Mouse (Mus musculus) mesoderm, embryonic 11.5 days (tissue): ENCODE results near the gene Arhgap23.

ENCODE experiments used
- DNase-seq: peaks from one replicate; pipeline ENCODE4 v3.0.0-alpha.2; 2012; ENCODE audit warnings: low read depth, low spot score

Gene Arhgap23

DNA sequence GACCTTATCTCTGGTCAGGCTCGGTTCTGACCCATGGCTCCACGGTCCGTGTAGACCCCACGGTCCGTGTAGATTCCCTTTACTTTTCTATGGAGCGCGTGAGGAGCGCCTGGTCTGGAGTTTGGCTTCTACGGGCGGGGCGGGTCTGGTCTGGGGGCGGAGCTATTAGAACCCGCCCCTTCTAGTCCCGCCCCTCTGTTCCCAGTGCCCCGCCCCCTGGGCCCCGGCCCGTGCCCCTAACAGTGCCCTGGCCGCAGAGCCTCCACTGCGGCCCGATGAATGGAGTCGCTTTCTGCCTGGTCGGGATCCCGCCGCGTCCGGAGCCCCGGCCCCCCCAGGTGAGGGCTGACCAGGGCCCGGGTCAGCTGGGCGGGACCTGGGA, at the start of gene Arhgap23:
Gene Arhgap23, plus strand, starts transcription at position 204 of the 382 bp plus-strand sequence.
- DNase-seq = peak; percentile 80

DNA sequence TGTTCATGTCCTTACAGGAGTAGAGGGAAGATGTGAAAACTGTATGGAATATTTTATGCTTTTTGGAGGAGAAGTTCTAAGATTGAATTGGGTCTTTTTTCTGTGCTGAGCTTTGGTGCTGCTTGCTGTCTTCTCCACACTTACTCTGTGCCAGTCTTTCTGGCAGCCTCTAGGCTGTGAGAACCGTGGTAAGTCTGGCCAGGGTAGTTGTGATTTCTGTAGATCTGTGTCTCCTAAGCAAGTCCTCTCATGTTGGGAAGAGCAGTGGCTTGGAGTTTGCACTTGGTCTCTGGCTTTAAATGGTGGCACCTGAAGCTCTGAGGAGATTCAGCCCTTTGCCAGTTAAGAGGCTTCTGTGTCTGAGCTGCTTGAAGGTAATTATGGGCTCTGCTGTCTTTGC, 49.8 kb upstream of the Arhgap23 start:
- no peak for DNase-seq

DNA sequence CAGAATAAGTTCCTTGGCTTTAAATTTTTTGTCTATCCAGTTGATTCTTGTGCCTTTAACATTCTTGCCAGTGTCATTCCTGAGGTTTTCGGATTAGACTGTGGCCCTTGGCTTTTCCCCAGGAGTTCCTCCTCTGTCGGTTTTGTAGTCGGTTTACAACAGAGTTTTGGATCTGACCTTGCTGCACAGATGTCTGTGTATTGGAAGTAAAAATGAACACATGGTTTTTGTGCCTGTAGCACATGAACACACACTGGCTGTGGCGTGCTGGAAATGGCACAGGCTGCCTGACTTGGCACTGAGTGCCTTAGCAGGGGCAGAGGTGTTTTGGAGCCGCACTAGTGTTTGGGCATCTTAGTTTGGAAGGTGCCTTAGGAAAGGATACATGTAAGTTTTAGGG, 46.8 kb upstream of the Arhgap23 start:
- DNase-seq = no peak

DNA sequence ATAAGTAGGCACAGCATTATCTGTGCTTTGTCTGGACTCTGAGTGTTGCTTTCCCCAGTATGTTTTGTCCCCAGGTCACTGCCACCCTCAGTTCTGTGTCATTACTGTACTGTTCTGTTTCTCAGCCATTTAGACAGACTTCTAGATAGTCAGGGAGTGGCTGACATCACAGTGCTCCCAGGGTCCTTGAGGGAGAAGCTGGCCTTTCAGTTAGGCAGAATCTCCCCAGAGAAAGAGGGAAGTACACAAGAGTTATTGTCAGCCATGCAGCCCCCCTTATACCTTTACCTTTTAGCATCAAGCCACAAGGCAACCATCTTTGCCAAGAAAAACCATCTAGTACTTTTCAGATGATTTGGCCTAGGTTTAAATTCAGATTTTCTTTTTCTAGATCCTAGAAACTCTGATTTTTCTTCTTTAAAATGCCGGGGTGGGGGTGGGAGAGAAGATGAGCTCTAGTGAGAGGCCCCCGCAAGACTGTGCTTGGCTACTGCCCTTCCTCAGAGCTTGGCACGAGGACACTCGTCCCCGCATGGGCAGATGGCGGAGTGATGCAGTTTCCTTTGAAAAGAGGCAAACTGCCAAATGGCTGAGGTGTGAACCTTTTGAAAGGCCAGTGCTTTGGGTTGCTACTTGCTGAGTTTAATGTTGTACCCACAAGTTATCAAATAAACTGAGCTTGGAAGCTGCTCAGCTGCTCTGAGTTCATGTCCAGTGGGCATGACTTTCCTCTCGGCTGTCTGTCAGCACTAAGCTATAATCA, 44.8 kb upstream of the Arhgap23 start:
- no peak for DNase-seq

DNA sequence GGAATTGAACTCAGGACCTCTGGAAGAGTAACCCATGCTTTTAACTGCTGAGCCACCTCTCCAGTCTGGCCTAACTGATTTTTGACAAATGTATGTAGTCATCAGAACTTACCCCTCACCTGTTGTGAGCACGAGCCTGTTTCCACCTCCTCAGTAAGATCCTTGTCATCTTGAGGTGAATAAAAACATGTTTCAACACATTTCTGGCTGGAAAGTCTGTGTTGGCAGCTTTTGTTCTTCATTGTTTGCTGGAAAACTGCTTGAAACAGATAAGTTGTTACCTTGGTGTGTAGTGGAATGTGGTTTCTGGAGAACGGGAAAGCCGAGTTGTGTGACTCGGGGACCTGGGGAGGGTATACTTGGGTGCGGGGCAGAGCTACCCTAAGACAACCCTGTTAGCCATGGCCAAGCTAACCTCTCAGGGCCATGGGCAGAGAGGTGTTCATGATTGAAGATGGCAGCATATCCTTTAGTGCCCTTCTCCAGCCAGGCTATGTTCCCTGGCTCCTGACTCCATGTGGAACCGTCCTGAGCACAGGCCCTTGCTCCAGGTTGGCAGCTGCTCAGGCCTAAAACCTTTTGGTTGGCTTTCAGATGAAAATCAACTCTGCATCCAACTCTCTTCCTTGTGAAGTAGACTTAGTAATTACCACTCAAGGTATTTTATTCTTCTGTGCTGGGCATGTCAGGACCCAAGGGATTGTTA, 43.0 kb upstream of the Arhgap23 start:
- no peak for DNase-seq

DNA sequence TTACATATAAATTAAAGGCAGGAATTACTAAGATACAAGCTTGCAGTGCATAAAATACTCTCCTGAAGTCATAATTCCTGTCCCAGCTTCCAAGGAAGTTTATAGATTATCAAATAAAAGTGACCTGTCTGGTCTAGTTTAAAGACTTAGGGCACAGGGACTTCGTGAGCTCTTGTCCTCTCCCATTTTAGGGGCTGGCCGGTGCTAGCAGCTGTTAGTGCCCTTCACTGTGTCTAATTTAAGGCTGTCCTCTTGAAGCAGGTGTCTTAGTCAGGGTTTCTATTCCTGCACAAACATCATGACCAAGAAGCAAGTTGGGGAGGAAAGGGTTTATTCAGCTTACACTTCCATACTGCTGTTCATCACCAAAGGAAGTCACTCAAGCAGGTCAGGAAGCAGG, 41.9 kb upstream of the Arhgap23 start:
- DNase-seq = no peak

DNA sequence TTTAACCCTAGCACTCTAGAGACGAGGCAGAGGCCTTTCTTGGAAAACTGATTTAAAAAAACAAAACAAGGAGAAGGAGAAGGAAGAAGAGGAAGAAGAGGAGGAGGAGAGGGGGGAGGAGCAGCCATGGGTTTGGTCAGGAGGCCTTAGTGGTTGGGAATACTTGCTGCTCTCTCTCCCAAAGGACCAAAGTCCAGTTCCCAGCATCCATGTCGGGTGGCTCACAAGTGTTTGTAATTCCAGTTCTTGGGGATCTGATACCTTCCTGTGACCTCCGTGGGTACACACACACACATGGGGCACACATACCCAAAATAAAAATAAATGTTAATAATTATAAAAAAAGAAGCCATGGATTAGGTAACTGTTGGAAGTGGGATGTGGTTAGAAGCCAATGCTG, 35.3 kb upstream of the Arhgap23 start:
- no peak for DNase-seq

DNA sequence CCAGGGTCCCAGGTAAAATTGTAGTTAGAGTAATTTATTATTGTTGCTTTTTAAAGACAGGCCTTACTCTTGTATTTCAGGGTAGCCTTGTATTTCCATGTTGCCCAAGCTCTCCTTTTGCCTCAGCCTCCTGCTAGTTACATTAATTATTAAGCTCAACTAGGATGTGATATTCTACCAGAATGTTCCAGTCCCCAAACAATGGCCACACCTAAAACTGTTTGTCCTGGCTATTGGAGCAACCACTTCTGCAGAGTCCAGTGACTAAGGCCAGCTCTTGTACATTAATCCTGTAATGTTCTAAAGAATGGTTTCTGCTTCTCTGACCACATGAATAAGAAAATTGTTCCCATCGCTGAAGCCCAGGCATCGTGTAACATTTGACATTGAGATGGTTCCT, 32.3 kb upstream of the Arhgap23 start:
- no peak for DNase-seq

DNA sequence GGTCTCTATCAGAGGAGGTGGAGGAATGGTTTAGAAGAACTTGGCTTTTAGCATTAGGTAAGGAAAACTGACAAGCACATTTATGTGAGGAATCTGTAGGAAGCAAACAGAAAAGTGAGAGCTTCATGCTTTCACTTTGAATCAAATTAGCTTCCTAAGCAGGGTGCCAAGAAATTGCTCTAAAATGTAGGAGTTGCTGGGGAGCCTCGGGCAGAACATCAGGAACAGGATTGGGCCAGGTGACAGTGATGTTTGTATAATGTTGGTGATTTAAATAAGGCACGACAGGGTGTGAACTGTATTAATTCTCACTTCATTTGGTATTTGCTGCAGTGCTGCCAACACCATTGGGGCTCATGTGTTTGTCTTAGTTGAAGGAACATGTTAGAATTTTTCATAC, 31.6 kb upstream of the Arhgap23 start:
- no peak for DNase-seq

DNA sequence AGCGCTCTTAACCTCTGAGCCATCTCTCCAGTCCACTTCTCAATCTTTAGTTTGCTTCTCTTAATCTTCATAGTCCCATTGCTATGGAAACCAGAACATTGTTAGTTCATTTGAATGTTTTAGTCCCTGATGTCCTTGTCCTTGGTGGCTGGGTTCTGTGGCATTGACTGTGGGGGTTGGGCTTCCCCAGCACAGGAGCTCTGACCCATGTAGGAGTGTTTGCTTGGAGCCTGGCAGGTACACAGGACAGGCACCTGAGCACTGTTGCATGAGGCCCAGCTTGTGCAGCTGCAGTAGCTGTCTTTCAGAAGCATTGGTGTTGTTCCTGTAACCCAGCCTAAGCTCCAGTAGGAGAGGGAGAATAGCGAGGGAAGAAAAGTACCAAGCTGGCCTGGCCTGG, 27.5 kb upstream of the Arhgap23 start:
- no peak for DNase-seq

DNA sequence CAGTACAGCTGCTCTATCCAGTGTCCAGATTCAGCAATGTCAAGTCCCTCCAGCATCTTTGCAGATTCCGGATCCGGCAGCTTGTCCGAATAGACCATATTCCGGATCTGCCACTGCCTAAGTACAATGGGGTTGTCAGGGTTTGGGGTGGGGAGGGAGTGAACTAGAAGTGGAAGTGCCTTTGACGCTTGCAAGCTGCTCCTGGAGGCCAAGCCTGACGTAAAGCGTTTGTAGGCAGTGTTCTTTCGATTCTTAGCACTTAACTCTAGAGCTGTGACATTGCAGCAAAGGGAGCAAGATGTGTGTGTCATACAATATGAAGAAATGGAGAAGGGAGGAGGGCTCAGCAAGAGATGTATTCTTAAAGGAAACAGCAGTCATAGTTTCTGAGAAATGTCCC, 26.2 kb upstream of the Arhgap23 start:
- no peak for DNase-seq

DNA sequence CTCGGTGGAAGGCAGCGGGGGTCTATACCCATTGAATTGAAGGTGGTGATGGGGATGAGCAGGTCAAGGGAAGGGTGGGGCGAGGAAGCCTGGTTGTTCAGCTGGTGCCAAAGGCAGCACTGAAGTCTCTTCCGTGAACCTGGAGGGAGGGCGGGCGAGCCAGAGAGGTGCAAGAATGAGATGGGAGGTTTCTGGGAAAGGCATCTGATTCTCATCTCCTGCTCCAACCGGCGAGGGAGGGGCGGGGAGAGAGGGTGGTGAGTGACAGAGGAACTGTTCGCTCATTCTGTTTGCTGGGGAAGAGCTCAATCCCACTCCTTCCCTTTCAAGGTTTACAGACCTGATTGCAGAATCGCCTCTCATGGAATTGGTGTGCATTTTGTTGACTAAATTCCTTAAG, 21.7 kb upstream of the Arhgap23 start:
- no peak for DNase-seq

DNA sequence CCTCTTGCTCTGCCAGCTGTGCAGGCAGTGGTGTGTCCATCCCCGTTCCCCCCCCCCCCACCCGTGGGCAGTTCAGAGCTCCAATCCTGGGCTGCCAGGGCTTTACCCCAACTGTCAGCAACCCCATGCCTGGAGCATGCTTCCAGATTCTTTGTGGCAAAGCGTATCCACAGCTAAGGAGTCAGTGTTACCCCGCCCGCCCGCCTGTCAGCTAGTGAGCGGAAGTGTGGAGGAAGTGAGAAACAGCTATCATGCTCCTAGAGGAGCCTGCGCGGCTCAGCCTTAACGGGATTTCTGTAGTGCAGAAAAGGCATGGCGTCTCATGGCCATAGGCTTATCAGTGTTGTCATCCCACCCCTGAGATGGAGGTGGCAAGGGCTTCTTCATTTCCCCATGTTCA, 21.2 kb upstream of the Arhgap23 start:
- DNase-seq = no peak

DNA sequence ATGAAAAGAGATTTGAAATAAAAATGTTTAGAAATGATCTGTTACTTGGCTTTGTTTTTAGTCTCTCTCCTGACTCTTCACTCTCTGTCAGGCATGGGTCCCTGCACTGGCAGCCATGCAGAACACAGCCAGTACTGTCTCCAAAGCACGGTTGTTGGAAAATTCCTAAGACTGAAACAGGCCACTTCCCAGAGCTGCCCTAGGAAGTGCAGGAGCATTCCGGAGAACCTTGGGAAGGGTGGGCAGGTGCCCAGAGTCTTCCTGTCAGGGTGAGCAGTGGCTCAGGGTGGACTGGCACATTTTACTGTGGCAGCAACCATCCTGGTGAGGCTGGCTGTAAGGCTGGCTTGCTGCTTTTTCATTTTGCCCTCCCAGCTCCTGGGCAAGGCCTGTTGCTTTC, 16.8 kb upstream of the Arhgap23 start:
- no peak for DNase-seq

DNA sequence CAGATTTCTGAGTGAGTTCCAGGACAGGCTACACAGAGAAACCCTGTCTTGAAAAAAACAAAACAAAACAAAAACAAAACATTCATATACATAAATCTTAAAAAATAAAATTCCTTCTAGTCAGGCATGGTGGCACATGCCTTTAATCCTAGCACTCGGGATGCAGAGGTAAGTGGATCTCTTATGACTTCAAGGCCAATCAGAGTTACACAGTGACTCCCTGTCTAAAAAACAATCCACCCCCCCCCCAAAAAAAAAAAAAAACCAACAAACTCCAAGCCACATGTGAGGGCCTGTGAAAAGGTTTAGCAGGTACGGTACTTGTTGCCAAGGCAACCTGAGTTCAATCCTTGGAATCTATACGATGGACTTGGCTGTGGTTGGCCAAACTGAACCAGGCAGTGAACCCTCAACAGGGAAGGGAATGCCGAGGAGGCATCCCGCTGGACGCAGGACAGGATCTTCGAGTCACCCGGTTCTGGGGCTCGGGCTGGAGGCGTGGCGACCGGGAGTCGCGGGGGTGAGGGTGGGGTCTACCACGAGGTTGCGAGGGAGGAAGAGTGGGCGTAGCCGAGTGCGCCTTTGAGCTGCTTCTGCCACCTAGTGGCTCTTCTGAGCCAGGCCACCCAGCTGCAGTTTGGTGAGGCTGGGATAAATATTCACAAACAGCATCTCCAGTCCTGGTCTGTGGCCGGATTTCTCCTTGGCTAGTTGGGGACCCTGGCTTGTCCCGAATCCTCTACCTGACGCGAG, 15.2 kb upstream of the Arhgap23 start:
- DNase-seq = peak; percentile 93

DNA sequence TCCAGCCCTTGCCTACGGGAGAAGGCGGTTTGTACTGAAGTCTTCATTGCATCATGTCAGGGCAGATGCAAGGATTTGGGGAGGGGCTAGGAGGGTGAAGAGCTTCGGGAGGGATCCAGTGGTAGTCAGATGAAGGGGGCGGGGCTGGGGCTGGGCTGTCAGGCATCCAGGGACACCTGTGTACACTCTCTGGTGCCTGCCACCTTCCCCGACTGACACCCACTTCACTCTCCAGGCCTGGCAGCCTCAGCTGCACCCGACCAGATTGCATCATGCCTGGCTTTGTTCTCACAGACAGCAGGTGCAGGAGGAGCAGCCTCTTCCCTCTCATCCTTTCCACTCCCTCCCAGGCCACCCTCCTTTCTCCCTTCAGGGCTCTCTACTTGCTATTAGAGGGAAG, 14.3 kb upstream of the Arhgap23 start:
- DNase-seq = no peak

DNA sequence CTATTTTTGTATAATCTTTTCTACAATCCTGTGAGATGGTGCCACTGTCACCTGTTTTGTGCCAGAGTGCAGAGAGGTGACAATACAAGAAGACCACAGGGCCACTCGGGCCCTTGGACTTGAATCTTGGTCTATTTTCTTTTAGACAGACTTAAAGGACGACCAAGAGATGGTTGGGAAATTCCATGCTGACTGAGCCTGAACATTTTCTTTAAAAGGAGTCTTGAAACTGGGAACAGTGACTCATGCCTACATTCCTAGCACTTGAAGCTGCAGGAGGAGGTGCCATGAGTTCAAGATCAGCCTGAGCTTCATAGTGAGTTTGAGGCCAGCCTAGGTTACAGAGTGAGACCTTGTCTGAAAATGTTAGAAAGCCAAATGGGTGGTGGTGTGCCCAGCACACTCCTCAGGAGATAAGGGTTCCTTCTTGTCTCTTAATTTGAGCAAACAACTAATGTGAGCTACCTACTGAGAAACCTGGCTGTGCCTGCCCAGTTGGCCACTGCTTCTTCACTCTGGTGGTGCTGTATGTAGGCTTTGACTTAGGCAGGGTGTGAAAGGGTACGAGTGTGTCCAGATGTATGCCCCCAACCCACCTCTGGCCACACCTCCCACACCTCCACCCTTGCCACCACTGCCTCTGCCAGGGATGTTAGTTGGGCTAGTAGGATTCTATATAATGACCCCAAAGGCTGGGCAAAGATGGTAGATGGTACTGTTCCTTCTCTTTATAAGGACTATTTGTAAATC, 13.5 kb upstream of the Arhgap23 start:
- DNase-seq = no peak

DNA sequence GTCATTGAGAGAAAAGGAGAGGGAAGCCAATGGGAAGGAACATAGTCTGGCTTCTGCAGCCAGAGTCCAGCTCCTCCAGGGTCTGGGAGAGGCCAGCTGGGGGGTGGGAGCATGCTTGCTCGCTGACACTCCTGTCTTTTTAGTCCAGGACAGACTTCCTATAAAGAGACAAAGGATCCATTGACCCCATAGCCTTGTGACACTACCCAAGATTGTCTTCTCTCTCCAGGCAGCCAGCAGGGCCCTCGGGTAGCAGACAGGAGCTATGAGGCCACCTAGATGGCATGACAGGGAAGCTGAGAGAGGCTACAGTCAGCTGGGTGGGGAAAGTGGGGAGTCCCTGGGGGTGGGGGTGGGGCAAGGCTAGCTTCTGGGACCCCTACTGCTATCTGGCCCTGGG, 12.6 kb upstream of the Arhgap23 start:
- no peak for DNase-seq

DNA sequence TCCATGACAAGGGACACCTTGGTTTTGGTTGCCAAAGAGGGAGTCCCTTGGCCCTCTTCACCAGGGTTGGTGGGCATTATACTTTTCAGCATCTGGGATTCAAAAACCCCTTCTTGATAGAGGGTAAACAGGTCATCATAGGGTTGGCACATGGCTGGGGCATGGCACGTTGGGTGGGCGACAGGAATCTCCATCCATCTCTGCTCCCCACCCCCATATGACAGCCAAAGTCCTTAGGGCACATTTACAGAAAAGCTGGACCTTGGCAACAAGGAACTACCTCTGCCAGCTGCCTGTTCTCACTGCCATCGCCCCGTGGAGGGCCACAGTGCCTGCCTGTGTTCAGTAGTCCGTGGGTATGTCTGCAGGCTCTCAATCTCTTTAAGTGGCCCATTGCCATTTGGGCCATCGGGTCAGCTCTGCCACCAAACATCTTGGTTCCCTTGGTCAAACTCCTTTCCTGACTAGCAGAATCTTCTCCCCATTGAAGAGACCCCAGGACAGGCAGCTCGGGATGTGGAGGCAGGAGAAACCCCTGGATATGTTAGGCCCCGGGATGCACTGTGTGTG, 11.6 kb upstream of the Arhgap23 start:
- no peak for DNase-seq

DNA sequence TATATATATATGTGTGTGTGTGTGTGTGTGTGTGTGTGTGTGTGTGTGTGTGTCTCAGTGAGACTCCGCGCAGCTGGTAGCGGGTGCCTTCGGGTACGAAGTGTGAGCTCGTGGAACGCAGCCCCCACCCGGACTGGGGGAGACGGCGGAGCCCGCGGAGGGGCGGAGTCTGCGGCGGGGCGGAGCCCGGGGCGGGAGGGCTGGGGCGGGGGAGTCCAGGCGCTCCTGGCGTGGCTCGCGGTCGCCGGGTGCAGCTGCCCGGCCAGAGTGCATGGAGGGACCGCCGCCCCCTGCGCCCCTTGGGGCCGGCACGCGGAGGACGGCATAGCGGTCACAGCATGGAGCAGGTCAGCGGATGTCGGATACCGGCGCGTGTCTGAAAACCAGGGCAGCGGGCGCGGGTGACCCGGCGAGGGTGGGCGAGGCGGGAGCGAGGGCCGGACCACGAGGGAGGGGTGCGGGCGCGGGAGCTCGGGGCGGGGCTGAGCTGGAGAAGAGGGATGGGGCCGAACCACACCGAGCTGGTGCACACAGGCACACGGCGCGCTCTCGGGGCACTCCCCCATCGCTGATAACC, 11.1 kb upstream of the Arhgap23 start:
- DNase-seq = peak; percentile 52

DNA sequence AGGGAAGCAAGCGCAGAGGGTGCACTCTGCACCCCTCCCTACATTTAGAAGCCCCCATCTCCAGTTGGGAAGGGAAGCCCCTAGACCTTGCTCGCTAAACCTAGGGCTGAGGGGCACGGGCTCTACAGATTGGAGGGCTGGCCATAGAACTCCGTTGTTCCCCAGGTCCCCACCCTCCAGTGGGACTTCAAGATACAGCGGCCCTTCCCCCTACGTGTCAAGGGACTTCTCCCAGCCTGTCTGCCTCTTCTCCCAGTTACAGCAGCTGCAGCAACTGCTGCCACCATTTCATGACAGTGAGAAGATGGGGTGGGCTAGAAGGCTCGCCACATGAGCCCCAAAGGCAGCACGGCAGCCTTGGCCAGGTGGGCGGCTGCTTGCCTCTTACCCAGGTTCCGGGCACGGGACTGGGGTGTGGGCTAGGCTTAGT, 10.6 kb upstream of the Arhgap23 start:
- no peak for DNase-seq
